Mouse (Mus musculus): ENCODE results near the gene Myo10.

Gene Myo10

GRCm38 (mm10) chr15:25622200-25622866 is at the start of gene Myo10:
Gene Myo10 (plus strand): TSS chr15:25622525.
- peak; percentile 88 for DNase-seq

- DNase-seq, result no peak
Measured at GRCm38 (mm10) chr15:25573113-25573512, 49.2 kb upstream of the Myo10 start.

GRCm38 (mm10) chr15:25573876-25574601 is 48.3 kb upstream of the Myo10 start:
- DNase-seq, result no peak

- no peak for DNase-seq
Measured at GRCm38 (mm10) chr15:25577327-25578051, 44.8 kb upstream of the Myo10 start.

GRCm38 (mm10) chr15:25578369-25578768 is 44.0 kb upstream of the Myo10 start:
- no peak for DNase-seq

GRCm38 (mm10) chr15:25580731-25581130 is 41.6 kb upstream of the Myo10 start:
- no peak for DNase-seq

- DNase-seq, result no peak
Measured at GRCm38 (mm10) chr15:25582055-25582454, 40.3 kb upstream of the Myo10 start.

- no peak for DNase-seq
Measured at GRCm38 (mm10) chr15:25583361-25583760, 39.0 kb upstream of the Myo10 start.

- DNase-seq, result no peak
Measured at GRCm38 (mm10) chr15:25586828-25587227, 35.5 kb upstream of the Myo10 start.

GRCm38 (mm10) chr15:25587943-25588342 is 34.4 kb upstream of the Myo10 start:
- no peak for DNase-seq

GRCm38 (mm10) chr15:25589318-25589902 is 32.9 kb upstream of the Myo10 start:
- no peak for DNase-seq

- DNase-seq, result no peak
Measured at GRCm38 (mm10) chr15:25589916-25590315, 32.4 kb upstream of the Myo10 start.

GRCm38 (mm10) chr15:25590891-25591290 is 31.4 kb upstream of the Myo10 start:
- no peak for DNase-seq

GRCm38 (mm10) chr15:25591964-25592363 is 30.4 kb upstream of the Myo10 start:
- no peak for DNase-seq

GRCm38 (mm10) chr15:25593469-25594150 is 28.7 kb upstream of the Myo10 start:
- no peak for DNase-seq

- no peak for DNase-seq
Measured at GRCm38 (mm10) chr15:25598313-25598712, 24.0 kb upstream of the Myo10 start.

GRCm38 (mm10) chr15:25602306-25602705 is 20.0 kb upstream of the Myo10 start:
- no peak for DNase-seq

- DNase-seq, result no peak
Measured at GRCm38 (mm10) chr15:25603286-25603685, 19.0 kb upstream of the Myo10 start.

- no peak for DNase-seq
Measured at GRCm38 (mm10) chr15:25604231-25604630, 18.1 kb upstream of the Myo10 start.

- no peak for DNase-seq
Measured at GRCm38 (mm10) chr15:25605376-25605775, 16.9 kb upstream of the Myo10 start.

- DNase-seq, result no peak
Measured at GRCm38 (mm10) chr15:25608742-25609141, 13.6 kb upstream of the Myo10 start.

GRCm38 (mm10) chr15:25609253-25609652 is 13.1 kb upstream of the Myo10 start:
- no peak for DNase-seq

- DNase-seq, result no peak
Measured at GRCm38 (mm10) chr15:25611178-25611577, 11.1 kb upstream of the Myo10 start.
